Mouse (Mus musculus) testis, adult 2 months (tissue): ENCODE measurements around the gene Timm23. TPM values are rescaled to one million over a fixed set of nuclear protein-coding genes. Genes with fewer than 3 reads are reported as not detected.
"Not testable (repeated sequence)": the region's sequence is repeated elsewhere in the genome, so short reads cannot be mapped to it uniquely, and the experiment has no call there.

Experiments
- H3K27ac ChIP-seq: fragments of 200-500 bp; 2 replicates; pipeline ENCODE4 v1.5.1; 2012; ENCODE audit warnings: low read depth, low read length; ENCODE audit not compliant: control insufficient read depth, insufficient read depth
- H3K27me3 ChIP-seq: fragments of 200-500 bp; 2 replicates; pipeline ENCODE4 v1.6.1; 2012; ENCODE audit warnings: mild to moderate bottlenecking, low read length, moderate library complexity; ENCODE audit not compliant: control insufficient read depth, insufficient read depth
- H3K36me3 ChIP-seq: fragments of 200-500 bp; 2 replicates; pipeline ENCODE4 v1.6.1; 2012; ENCODE audit warnings: mild to moderate bottlenecking, low read length; ENCODE audit not compliant: control insufficient read depth, insufficient read depth
- H3K4me1 ChIP-seq: fragments of 200-500 bp; 2 replicates; pipeline ENCODE4 v1.6.1; 2012; ENCODE audit warnings: low read length; ENCODE audit not compliant: control insufficient read depth, insufficient read depth
- H3K4me3 ChIP-seq: fragments of 200-500 bp; 2 replicates; pipeline ENCODE4 v1.5.1; 2012; ENCODE audit warnings: low read depth, mild to moderate bottlenecking, low read length, moderate library complexity, mixed read lengths; ENCODE audit not compliant: control insufficient read depth
- CTCF ChIP-seq: fragments of 200-500 bp; IDR thresholded peaks from 2 replicates; pipeline ENCODE4 v1.5.1; 2012; ENCODE audit warnings: low read depth, mild to moderate bottlenecking, inconsistent platforms, low read length, moderate library complexity; ENCODE audit not compliant: control insufficient read depth, insufficient read depth, insufficient replicate concordance
- POLR2A ChIP-seq: fragments of 200-500 bp; IDR thresholded peaks from 2 replicates; pipeline ENCODE4 v1.6.1; 2012; ENCODE audit warnings: low read depth, mild to moderate bottlenecking, inconsistent platforms, low read length, moderate library complexity; ENCODE audit not compliant: control insufficient read depth
- polyA plus RNA-seq: library from polyadenylated mRNA; depleted of rRNA; stranded (reverse); fragments of >200 nt; gene quantifications from 2 replicates; pipeline ENCODE4 v1.2.3, GENCODE M21; 2012; rRNA removed

The Timm23 gene
- polyA plus RNA-seq, 1 experiment: 146 TPM

DNA sequence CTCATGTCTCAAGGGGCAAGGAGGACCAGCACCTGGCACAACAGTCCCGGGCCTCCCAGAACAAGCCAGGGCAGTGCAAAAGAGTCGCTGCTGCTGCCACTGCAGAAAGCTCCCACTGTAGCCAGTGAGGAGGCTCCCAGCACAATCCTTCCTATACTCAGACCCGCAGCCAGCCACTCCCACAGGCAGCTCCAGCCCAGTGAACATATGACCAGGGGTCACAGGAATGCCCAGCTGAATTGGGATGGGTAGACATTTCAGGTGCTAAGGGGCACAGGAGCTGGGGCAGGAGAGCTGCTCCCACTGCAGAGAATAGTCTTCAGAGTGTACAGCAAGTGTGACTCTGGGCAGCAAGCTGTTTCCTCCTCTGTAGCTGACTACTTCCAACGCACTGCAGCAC lies 56.3 kb downstream of the Timm23 start:
- Histone ChIP-seq H3K4me1 (peaks cover 3% of the 10 kb centered on the region; the same call in 1 of the 2 replicates), H3K4me3 (no peak overlapping the region), H3K27ac (no peak overlapping the region), H3K27me3 (no peaks in the 10 kb centered on the region), H3K36me3 (no peaks in the 10 kb centered on the region)
- no peak for TF ChIP-seq CTCF
- TF ChIP-seq POLR2A: no peak

DNA sequence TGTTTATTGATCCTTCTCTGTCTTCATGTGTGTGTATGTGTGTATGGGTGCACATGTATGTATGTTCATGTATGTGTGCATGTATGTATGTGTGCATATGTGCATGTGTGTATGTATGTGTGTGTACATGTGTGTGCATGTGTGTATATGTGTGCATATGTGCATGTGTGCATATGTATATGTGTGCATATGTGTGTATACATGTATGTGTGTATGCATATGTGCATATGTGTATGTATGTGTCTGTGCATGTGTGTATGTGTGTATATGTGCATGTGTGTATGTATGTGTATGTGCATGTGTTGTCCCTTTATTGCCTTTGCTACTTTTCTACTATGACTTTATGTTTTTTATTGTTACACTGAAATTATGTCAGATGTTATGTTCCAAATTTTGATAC lies 57.0 kb downstream of the Timm23 start:
- Histone ChIP-seq H3K36me3 (no peaks in the 10 kb centered on the region), H3K4me1 (peaks cover 3% of the 10 kb centered on the region; the same call in 1 of the 2 replicates), H3K27ac (no peak overlapping the region), H3K4me3 (no peak overlapping the region), H3K27me3 (no peaks in the 10 kb centered on the region)
- TF ChIP-seq CTCF (no peak), POLR2A (no peak)

DNA sequence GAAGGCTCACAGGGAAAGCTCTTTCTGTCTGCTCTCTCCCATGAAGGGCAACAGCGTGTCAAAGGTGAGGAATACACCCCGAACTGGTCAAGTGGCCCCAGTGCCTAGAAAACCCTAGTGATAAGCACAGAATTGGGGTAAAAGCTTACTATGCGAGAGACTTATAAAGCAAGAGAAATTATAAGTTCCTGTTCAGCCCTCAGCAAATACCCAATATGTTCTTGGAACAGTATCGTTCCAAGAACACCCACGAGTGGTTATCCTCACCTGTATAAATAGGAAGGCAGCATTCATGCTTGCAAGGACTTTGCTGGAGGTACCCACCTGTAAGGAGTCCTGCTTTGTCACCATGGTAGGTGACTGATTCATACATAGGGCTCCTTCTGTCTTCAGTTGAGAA lies 60.0 kb downstream of the Timm23 start, which contains the start of gene Msmb:
Msmb (plus strand) TSS at position 301 of the 400 bp plus-strand sequence.
- TF ChIP-seq CTCF (no peak), POLR2A (no peak)

DNA sequence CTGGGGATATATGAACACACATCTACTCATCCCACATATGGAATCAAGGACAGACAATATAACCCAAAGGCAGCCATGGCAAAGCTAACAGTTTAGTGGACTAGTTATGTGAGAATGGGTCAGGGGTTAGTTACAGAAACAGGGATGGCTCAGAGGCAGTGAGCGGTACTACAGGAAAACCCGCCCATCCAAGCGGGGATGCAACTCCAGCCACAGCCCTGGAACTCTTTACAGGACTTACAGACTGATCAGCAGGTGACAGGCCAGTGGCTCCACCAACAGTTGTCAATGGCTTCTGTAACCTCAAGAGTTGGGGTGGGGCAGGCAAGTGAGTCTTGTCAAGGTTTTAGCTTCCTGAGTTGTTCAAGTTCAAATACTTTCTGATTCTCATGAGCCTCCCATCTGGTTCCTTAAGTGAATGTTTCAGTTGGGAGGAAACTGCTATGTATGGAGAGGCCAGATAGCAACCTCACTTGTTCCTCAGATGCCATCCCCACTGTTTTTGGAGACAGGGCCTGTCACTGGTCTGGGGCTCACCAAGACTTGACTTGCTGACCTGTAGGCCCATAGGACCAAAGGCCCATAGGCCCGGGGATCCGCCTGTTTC lies 61.2 kb downstream of the Timm23 start:
- H3K4me1 ChIP-seq: peaks cover 3% of the 10 kb centered on the region; the same call in 1 of the 2 replicates
- no peaks in the 10 kb centered on the region for H3K27me3 ChIP-seq
- H3K4me3 ChIP-seq: peak overlapping the region; percentile 16
- no peaks in the 10 kb centered on the region for H3K36me3 ChIP-seq
- no peak for TF ChIP-seq POLR2A
- no peak for TF ChIP-seq CTCF
- no peak overlapping the region for H3K27ac ChIP-seq

More for the DNA sequence above, 60.0 kb downstream of the Timm23 start, which contains the start of gene Msmb:
- no peak within 1 kb of the TSS; the same call in 1 of the 2 replicates for H3K4me3 ChIP-seq
- no peak within 1 kb of the TSS for H3K27ac ChIP-seq
- H3K4me1 ChIP-seq: peaks cover 3% of the 10 kb centered on the region; the same call in 1 of the 2 replicates
- no peaks in the 10 kb centered on the region for H3K36me3 ChIP-seq
- H3K27me3 ChIP-seq: no peaks in the 10 kb centered on the region

DNA sequence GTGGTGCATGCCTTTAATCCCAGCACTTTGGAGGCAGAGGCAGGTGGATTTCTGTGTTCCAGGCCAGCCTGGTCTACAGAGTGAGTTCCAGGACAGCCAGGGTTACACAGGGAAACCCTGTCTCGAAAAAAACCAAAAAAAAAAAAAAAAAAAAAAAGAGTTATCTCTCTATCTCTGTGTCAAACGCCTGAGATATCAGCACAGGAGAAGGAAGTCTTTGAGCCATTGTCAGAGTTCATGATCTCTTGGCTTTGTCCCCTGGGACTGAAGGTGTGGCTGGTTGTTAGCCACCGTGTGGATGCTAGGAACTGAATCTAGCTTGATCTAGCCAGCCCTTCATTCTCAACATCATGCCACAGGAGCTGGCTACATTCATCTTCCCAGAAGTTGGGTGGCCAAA lies 65.2 kb downstream of the Timm23 start:
- not testable (repeated sequence) for H3K4me3 ChIP-seq, H3K36me3 ChIP-seq, H3K4me1 ChIP-seq, H3K27ac ChIP-seq, H3K27me3 ChIP-seq

DNA sequence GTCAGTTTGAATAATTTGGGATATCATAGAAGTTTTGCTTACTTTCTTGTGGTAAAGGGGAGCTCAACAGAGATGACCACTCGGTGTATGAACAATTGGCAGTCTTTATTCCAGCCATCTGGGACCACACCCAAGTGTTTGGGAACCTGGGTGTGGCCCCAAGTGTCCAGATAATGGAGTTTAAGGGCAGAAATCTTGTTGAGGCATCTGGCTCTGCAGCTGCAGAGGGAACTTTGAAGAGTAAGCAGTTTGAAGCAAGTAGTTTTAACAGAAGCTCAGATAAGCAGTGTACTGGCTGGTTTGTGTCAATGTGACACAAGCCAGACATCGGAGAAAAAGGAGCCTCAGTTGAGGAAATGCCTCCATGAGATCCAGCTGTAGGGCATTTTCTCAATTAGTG lies 67.4 kb downstream of the Timm23 start:
- no peak overlapping the region for H3K4me3 ChIP-seq
- H3K27ac ChIP-seq: no peak overlapping the region
- no peaks in the 10 kb centered on the region for H3K27me3 ChIP-seq
- no peak for TF ChIP-seq CTCF
- TF ChIP-seq POLR2A: no peak
- H3K36me3 ChIP-seq: no peaks in the 10 kb centered on the region
- no peaks in the 10 kb centered on the region for H3K4me1 ChIP-seq

DNA sequence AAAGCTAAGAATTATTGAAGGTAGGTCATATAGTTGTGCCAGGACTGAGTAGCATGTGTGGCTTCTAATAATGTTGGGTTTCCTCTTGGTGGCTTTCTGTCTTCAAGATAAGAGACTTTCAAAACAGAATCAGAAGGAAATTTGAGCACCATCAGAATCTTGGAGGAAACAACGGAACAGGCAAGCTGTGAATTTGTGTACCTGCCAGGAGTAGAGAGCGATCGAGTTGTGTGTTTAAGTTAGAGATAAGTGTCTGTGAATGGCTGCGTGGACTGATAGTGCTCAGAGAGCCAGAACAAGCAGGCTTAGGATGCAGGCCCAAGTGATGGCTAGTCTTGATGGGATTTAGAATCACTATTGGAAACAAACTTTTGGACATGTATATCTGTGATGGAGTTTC lies 69.9 kb downstream of the Timm23 start:
- no peaks in the 10 kb centered on the region for H3K27me3 ChIP-seq
- no peak for TF ChIP-seq CTCF
- no peaks in the 10 kb centered on the region for H3K4me1 ChIP-seq
- H3K36me3 ChIP-seq: no peaks in the 10 kb centered on the region
- H3K4me3 ChIP-seq: no peak overlapping the region
- H3K27ac ChIP-seq: no peak overlapping the region

Other genes with a start within 250 kb of the Timm23 start
- gene Galnt15, start 172.9 kb downstream of the Timm23 start, polyA plus RNA-seq: 0.26 and 0.65 TPM in 2 replicates
- gene Oxnad1, start 116.5 kb downstream of the Timm23 start, polyA plus RNA-seq: 23.9 and 24.0 TPM in 2 replicates
- gene Dph3, start 116.2 kb downstream of the Timm23 start, polyA plus RNA-seq: 149 and 193 TPM in 2 replicates
- not detected in 2 replicates for gene Msmb, start 59.9 kb downstream of the Timm23 start, polyA plus RNA-seq
- 89.1 and 103 TPM in 2 replicates for gene Ncoa4, start 42.0 kb downstream of the Timm23 start, polyA plus RNA-seq
- 6.5 and 7.6 TPM in 2 replicates for gene Parg, start 51 bp upstream of the Timm23 start, polyA plus RNA-seq
- gene Ogdhl, start 120.1 kb upstream of the Timm23 start, polyA plus RNA-seq: 11.6 and 14.2 TPM in 2 replicates
- 127 and 134 TPM in 2 replicates for gene 1700024G13Rik, start 186.5 kb upstream of the Timm23 start, polyA plus RNA-seq